Mouse (Mus musculus): Measurements from ENCODE around the gene Agmat. TPM values are rescaled to one million over a fixed set of nuclear protein-coding genes. Genes with fewer than 3 reads are reported as not detected.

Agmat gene
- total RNA-seq, 4 experiments from 2014 or later: 9.4 to 59.0 (median 32.8) TPM

Other genes with a start within 250 kb of the Agmat start
- 10 to 100 TPM; 53.0 to 94.3 (median 63.4) TPM for gene Spen, start 208.1 kb upstream of the Agmat start, total RNA-seq (2022)
- 10 to 100 TPM; 10.2 to 21.0 (median 17.6) TPM for gene Fblim1, start 140.6 kb upstream of the Agmat start, total RNA-seq (2022)
- 1 to 10 TPM; 1.1 to 2.7 (median 2.1) TPM for gene Tmem82, start 128.0 kb upstream of the Agmat start, total RNA-seq (2022)
- gene Slc25a34, start 122.9 kb upstream of the Agmat start, total RNA-seq (2022): 1 to 10 TPM; 1.3 to 5.1 (median 2.6) TPM
- 10 to 100 TPM; 64.3 to 87.0 (median 76.1) TPM for gene Plekhm2, start 81.8 kb upstream of the Agmat start, total RNA-seq (2022)
- gene Rsc1a1, start 61.1 kb upstream of the Agmat start, total RNA-seq (2022): 1 to 10 TPM in 1 of 4 experiments, not detected in 3; 3.7 TPM
- 10 to 100 TPM; 49.4 to 67.9 (median 54.0) TPM for gene Ddi2, start 23.3 kb upstream of the Agmat start, total RNA-seq (2022)
- 10 to 100 TPM; 28.1 to 36.3 (median 32.7) TPM for gene Dnajc16, start 44.3 kb downstream of the Agmat start, total RNA-seq (2022)
- gene Casp9, start 46.9 kb downstream of the Agmat start, total RNA-seq (2022): 10 to 100 TPM; 21.4 to 29.4 (median 26.5) TPM
- gene Cela2a, start 79.5 kb downstream of the Agmat start, total RNA-seq (2022): not detected
- gene Ctrc, start 99.7 kb downstream of the Agmat start, total RNA-seq (2022): not detected
- 10 to 100 TPM; 32.2 to 38.0 (median 35.7) TPM for gene Efhd2, start 128.2 kb downstream of the Agmat start, total RNA-seq (2022)

All from adrenal gland, adult 8-10 months (tissue).